Mouse (Mus musculus) CH12.LX (cell line): ENCODE data around the gene Nme9. TPM values are rescaled to one million over a fixed set of nuclear protein-coding genes. Genes with fewer than 3 reads are reported as not detected.

Experiments used
- DNase-seq: peaks from one replicate; pipeline ENCODE4 v3.0.0-alpha.2; 2013; ENCODE audit errors: extremely low read depth
- H3K27ac ChIP-seq: 2 replicates; pipeline ENCODE4 v1.5.1; 2012; ENCODE audit warnings: low read depth, mild to moderate bottlenecking, control low read depth, moderate library complexity; ENCODE audit not compliant: insufficient read depth
- H3K27me3 ChIP-seq: replicated peaks from 2 replicates; pipeline ENCODE3; 2012; ENCODE audit warnings: inconsistent platforms
- H3K36me3 ChIP-seq, 2 experiments: replicated peaks in 1 of 2; 2 replicates each; pipeline versions ENCODE3 to v1.6.1; 2012; ENCODE audit warnings: inconsistent platforms in 1 of 2, low read length in 1 of 2, mild to moderate bottlenecking in 1 of 2, mixed read lengths in 1 of 2, moderate library complexity in 1 of 2; ENCODE audit not compliant: control insufficient read depth in 1 of 2, insufficient read depth in 1 of 2
- H3K4me1 ChIP-seq, 2 experiments: 2 replicates each; pipeline ENCODE4 v1.6.1; 2012; ENCODE audit warnings: inconsistent platforms in 1 of 2, moderate library complexity in 1 of 2; ENCODE audit not compliant: insufficient read depth in 2 of 2, control insufficient read depth in 1 of 2
- H3K4me2 ChIP-seq: 2 replicates; pipeline ENCODE4 v1.6.1; 2012; ENCODE audit warnings: low read depth, mild to moderate bottlenecking, control low read depth; ENCODE audit not compliant: poor library complexity, insufficient read depth, severe bottlenecking
- H3K4me3 ChIP-seq, 3 experiments: fragments of 150-350 bp in 1 of 3; sonication (generic) in 1 of 3; replicated peaks in 1 of 3; 2 replicates each; pipeline versions ENCODE3 to v1.5.1; 2011 to 2012; ENCODE audit warnings: low read depth in 2 of 3, low read length in 2 of 3, mild to moderate bottlenecking in 2 of 3, moderate library complexity in 2 of 3, control low read depth in 1 of 3, improper control_type of control experiment in 1 of 3, inconsistent platforms in 1 of 3, mixed read lengths in 1 of 3; ENCODE audit not compliant: poor library complexity in 1 of 3
- H3K79me2 ChIP-seq: replicated peaks from 2 replicates; pipeline ENCODE4 v1.6.1; 2012; ENCODE audit warnings: mild to moderate bottlenecking, moderate library complexity; ENCODE audit not compliant: control insufficient read depth, poor library complexity, insufficient read depth, severe bottlenecking; ENCODE audit errors: extremely low read depth
- H3K9ac ChIP-seq: 2 replicates; pipeline ENCODE4 v1.6.1; 2012; ENCODE audit warnings: low read depth, mild to moderate bottlenecking, control low read depth, moderate library complexity; ENCODE audit not compliant: insufficient read depth
- H3K9me3 ChIP-seq: replicated peaks from 2 replicates; pipeline ENCODE3; 2012; ENCODE audit warnings: low read length, inconsistent platforms, mixed read lengths
- CHD1 ChIP-seq: IDR thresholded peaks from 2 replicates; pipeline ENCODE4 v1.6.1; 2012; ENCODE audit warnings: low read depth, low read length, improper control_type of control experiment, inconsistent platforms
- CHD2 ChIP-seq: IDR thresholded peaks from 2 replicates; pipeline ENCODE4 v1.6.1; 2011; ENCODE audit warnings: low read length, improper control_type of control experiment
- CTCF ChIP-seq, 2 experiments: IDR thresholded peaks in 1 of 2; conservative IDR thresholded peaks in 1 of 2; 2 replicates each; pipeline ENCODE4 v1.5.1; 2011 to 2012; ENCODE audit warnings: low read depth in 2 of 2, low read length in 2 of 2, improper control_type of control experiment in 1 of 2, inconsistent platforms in 1 of 2, mild to moderate bottlenecking in 1 of 2, moderate library complexity in 1 of 2
- ELF1 ChIP-seq: IDR thresholded peaks from 2 replicates; pipeline ENCODE4 v1.6.1; 2014; ENCODE audit warnings: low read depth, mild to moderate bottlenecking, inconsistent platforms, low read length, improper control_type of control experiment
- ETS1 ChIP-seq: conservative IDR thresholded peaks from 2 replicates; pipeline ENCODE4 v1.6.1; 2012; ENCODE audit warnings: low read depth, mild to moderate bottlenecking, inconsistent platforms, low read length, improper control_type of control experiment, moderate library complexity
- HCFC1 ChIP-seq: IDR thresholded peaks from 2 replicates; pipeline ENCODE4 v1.6.1; 2012; ENCODE audit warnings: low read depth, mild to moderate bottlenecking, inconsistent platforms, low read length, improper control_type of control experiment
- JUN ChIP-seq: IDR thresholded peaks from 2 replicates; pipeline ENCODE4 v1.6.1; 2011; ENCODE audit warnings: low read depth, mild to moderate bottlenecking, low read length, improper control_type of control experiment, moderate library complexity; ENCODE audit not compliant: insufficient read depth
- KAT2A ChIP-seq: IDR thresholded peaks from 2 replicates; pipeline ENCODE4 v1.6.1; 2012; ENCODE audit warnings: low read length, improper control_type of control experiment, inconsistent platforms; ENCODE audit not compliant: insufficient replicate concordance
- MAFK ChIP-seq: IDR thresholded peaks from 2 replicates; pipeline ENCODE4 v1.6.1; 2011; ENCODE audit warnings: low read length, improper control_type of control experiment; ENCODE audit not compliant: insufficient replicate concordance
- MXI1 ChIP-seq: IDR thresholded peaks from 2 replicates; pipeline ENCODE4 v1.6.1; 2011; ENCODE audit warnings: mild to moderate bottlenecking, low read depth, low read length, improper control_type of control experiment
- POLR2A ChIP-seq: IDR thresholded peaks from 2 replicates; pipeline ENCODE4 v1.6.1; 2011; ENCODE audit warnings: low read depth, mild to moderate bottlenecking, improper control_type of control experiment, low read length
- RAD21 ChIP-seq: IDR thresholded peaks from 2 replicates; pipeline ENCODE4 v1.6.1; 2011; ENCODE audit warnings: low read depth, mild to moderate bottlenecking, low read length, improper control_type of control experiment, moderate library complexity
- SIN3A ChIP-seq: IDR thresholded peaks from 2 replicates; pipeline ENCODE4 v1.6.1; 2012; ENCODE audit warnings: low read length, improper control_type of control experiment, inconsistent platforms
- SMC3 ChIP-seq: IDR thresholded peaks from 2 replicates; pipeline ENCODE4 v1.6.1; 2011; ENCODE audit warnings: low read depth, low read length, improper control_type of control experiment
- UBTF ChIP-seq: IDR thresholded peaks from 2 replicates; pipeline ENCODE4 v1.6.1; 2012; ENCODE audit warnings: low read depth, mild to moderate bottlenecking, inconsistent platforms, low read length, improper control_type of control experiment, moderate library complexity
- ZNF384 ChIP-seq: IDR thresholded peaks from 2 replicates; pipeline ENCODE4 v1.6.1; 2012; ENCODE audit warnings: low read depth, low read length, improper control_type of control experiment, inconsistent platforms
- dilution Hi-C: fragments of 300-500 bp; cut with MboI; formaldehyde crosslinking; loops from 2 replicates; pipeline ENCODE4 v1.14.3; 2020; ENCODE audit warnings: low sequenced_read_pairs; ENCODE audit not compliant: extremely low pct_unique_long_range_greater_than_20kb, extremely low pct_ligation_motif_present
- in situ Hi-C: fragments of 300-500 bp; cut with MboI; formaldehyde crosslinking; loops from 3 replicates; pipeline ENCODE4 v1.14.3; 2019; ENCODE audit warnings: low sequenced_read_pairs, low pct_ligation_motif_present, low pct_unique_long_range_greater_than_20kb, mixed read lengths
- polyA plus RNA-seq: library from polyadenylated mRNA; unstranded; fragments of >175 nt; gene quantifications from 2 replicates; pipeline ENCODE4 v1.2.1, GENCODE M21; 2012; ENCODE audit warnings: low read depth; ENCODE audit not compliant: insufficient read length
- total RNA-seq, 2 experiments: library from RNA; depleted of rRNA; stranded (reverse); fragments of 300-350 nt in 1 of 2; fragments of >200 nt in 1 of 2; gene quantifications; 2 replicates each; pipeline ENCODE4 v1.2.3; 2012 to 2014

The Nme9 gene
- total and polyA plus RNA-seq, 3 experiments = not detected

DNA sequence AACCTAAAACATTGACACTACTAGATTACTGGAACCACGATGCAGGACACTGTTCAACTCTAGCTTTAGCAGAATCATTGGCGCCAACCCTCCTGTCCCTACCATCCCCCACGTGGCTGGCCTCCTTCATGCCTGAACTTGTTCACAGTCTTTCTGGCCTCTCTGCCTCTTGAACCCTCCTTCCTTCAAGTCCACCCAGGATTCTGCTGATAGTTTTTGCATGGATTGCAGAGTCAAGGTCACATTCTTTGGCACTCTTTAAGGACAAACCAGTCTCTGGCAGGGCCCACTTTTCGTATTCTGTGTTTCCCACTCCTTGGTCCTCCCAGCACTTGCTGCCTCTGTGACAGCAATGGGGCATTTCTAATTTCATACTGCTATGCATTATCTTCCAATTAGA is 31.9 kb downstream of the Nme9 start:
- 0 out of 2 replicates have a peak overlapping the region, but pooled peaks have one; percentile 18 for H3K4me2 ChIP-seq
- H3K4me1 ChIP-seq = peaks cover 14 to 20% of the 10 kb centered on the region in 2 experiments
- peaks cover 28 to 89% of the 10 kb centered on the region in 2 experiments for H3K36me3 ChIP-seq
- no peaks in the 10 kb centered on the region for H3K79me2 ChIP-seq
- in situ Hi-C loops (no loop called here), dilution Hi-C loops (no loop called here)
- TF ChIP-seq UBTF (no peak), CHD1 (peak; percentile 91; the same call in 1 of the 2 replicates)
- H3K4me3 ChIP-seq = no peak overlapping the region
- H3K9me3 ChIP-seq = no peaks in the 10 kb centered on the region
- peak overlapping the region; percentile 30; the same call in 1 of the 2 replicates for H3K27ac ChIP-seq
- peak; percentile 17 for DNase-seq
- no peak overlapping the region for H3K9ac ChIP-seq
- no peaks in the 10 kb centered on the region for H3K27me3 ChIP-seq

DNA sequence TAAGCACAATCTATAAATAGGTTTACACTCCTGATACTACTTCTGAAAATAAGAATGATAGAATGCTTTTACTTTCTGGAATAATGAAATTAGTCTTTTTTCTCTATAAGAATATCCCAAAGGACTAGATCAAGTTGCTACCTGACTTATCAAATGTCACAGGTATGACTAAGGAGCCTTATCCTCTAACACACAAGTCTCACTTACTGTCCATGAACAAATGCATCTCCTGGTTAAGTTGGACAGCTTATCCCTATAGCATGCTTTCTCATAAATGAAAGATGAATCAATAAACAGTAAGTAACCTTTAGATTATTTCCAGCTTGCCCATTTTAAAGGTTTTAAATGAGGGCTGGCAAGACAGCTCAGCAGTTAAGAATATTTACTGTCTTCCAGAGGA is 33.4 kb downstream of the Nme9 start:
- DNase-seq = no peak
- H3K9ac ChIP-seq = no peak overlapping the region
- dilution Hi-C loops = no loop called here
- H3K9me3 ChIP-seq = no peaks in the 10 kb centered on the region
- TF ChIP-seq POLR2A = no peak
- TF ChIP-seq JUN = no peak
- TF ChIP-seq MAFK = no peak
- no peak for TF ChIP-seq KAT2A
- TF ChIP-seq ETS1 = no peak
- TF ChIP-seq SMC3 = no peak
- no peak for TF ChIP-seq MXI1
- no peak for TF ChIP-seq SIN3A
- no peak for TF ChIP-seq RAD21
- TF ChIP-seq CHD1 = no peak
- no peak for TF ChIP-seq ELF1
- no peak for TF ChIP-seq HCFC1
- TF ChIP-seq UBTF = no peak
- TF ChIP-seq CHD2 = no peak
- TF ChIP-seq CTCF (conservative IDR thresholded peaks at IDR 0.05 in 1 of 2, IDR thresholded peaks at IDR 0.05 in 1 of 2; ENCODE audit: low read depth in 2 of 2, low read length in 2 of 2) = no peak
- no peak for TF ChIP-seq ZNF384
- in situ Hi-C loops = no loop called here
- H3K36me3 ChIP-seq = peaks cover 28 to 90% of the 10 kb centered on the region in 2 experiments
- no peak overlapping the region for H3K4me2 ChIP-seq
- no peaks in the 10 kb centered on the region for H3K79me2 ChIP-seq
- H3K4me1 ChIP-seq = peaks cover 14 to 20% of the 10 kb centered on the region in 2 experiments
- H3K27ac ChIP-seq = no peak overlapping the region
- no peaks in the 10 kb centered on the region for H3K27me3 ChIP-seq
- H3K4me3 ChIP-seq = no peak overlapping the region
